Mouse (Mus musculus): Measurements from ENCODE around the gene Lrrc10.

GRCm38 (mm10) chr10:117062894-117063253, 17.7 kb downstream of the Lrrc10 start:
- no peak for TF ChIP-seq MAFK (IDR thresholded peaks at IDR 0.05; ENCODE audit: insufficient read depth, low read depth, low read length)
- no peak for TF ChIP-seq ZC3H11A (IDR thresholded peaks at IDR 0.05; ENCODE audit: borderline replicate concordance, low read depth, low read length)
- no peak for TF ChIP-seq ZNF384 (IDR thresholded peaks at IDR 0.05; ENCODE audit: low read depth, low read length)
- no peak for TF ChIP-seq HCFC1 (IDR thresholded peaks at IDR 0.05; ENCODE audit: borderline replicate concordance, insufficient read depth, low read length)
- TF ChIP-seq CHD2 (IDR thresholded peaks at IDR 0.05; ENCODE audit: low read depth, low read length), result no peak

Measured in ES-E14 (cell line).